10 mouse cellular contexts compared by ENCODE assay signal in genomic region chr7:89371623-89372295, GRCm38 (mm10).
"Had no signal": no experiment of that assay in that cellular context is flagged by ENCODE, and none has a peak within 500 bp of the region (broad histone marks: within the 10 kb centered on the region; RNA-seq: fewer than 3 reads in every experiment).

No protein-coding gene starts in this region.

- H3K27ac ChIP-seq: kidney, postnatal 0 days; layer of hippocampus, adult 2 months; left cerebral cortex, adult 2 months; limb, embryonic 10.5 days; liver, embryonic 14.5 days; macrophage; midbrain, embryonic 15.5 days; neural tube, embryonic 12.5 days had no signal

- H3K9me3 ChIP-seq: limb, embryonic 10.5 days; midbrain, embryonic 15.5 days; neural tube, embryonic 12.5 days had no signal

- H3K4me2 ChIP-seq: midbrain, embryonic 15.5 days; neural tube, embryonic 12.5 days had no signal

- DNase-seq: lung, adult 2 months; thymus, adult 18-20 months had no signal

- H3K9ac ChIP-seq: liver, embryonic 14.5 days; midbrain, embryonic 15.5 days; neural tube, embryonic 12.5 days had no signal

- H3K4me1 ChIP-seq: limb, embryonic 10.5 days; midbrain, embryonic 15.5 days; neural tube, embryonic 12.5 days had no signal

- H3K36me3 ChIP-seq: limb, embryonic 10.5 days; midbrain, embryonic 15.5 days; neural tube, embryonic 12.5 days had no signal

- H3K4me3 ChIP-seq: layer of hippocampus, adult 2 months; left cerebral cortex, adult 2 months; limb, embryonic 10.5 days; midbrain, embryonic 15.5 days; neural tube, embryonic 12.5 days had no signal

- H3K27me3 ChIP-seq: neural tube, embryonic 12.5 days had no signal
